Mouse (Mus musculus): ENCODE data around the gene Tubb3. TPM values are rescaled to one million over a fixed set of nuclear protein-coding genes. Genes with fewer than 3 reads are reported as not detected.

Tubb3 gene
- polyA plus RNA-seq, 1 experiment: 140 TPM

DNA sequence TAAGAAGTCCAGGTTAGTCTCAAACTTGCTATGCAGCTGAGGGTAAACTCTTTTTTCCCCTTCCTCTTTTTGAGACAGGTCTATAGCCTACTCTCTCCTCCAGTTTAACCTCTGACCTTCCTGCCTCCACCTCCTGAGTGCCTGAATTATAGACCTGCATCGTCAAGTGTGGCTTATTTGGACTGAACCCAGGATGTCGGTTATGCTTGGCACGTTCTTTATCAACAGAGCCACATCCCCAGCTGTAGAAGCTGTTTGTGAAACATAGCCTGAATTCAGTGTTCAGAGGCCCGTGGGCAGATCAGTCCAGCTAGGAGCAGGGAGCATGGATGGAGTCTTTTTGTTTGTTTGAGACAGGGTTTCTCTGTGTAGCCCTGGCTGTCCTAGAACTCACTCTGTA is 40.9 kb downstream of the Tubb3 start:
- no peaks in the 10 kb centered on the region for H3K27me3 ChIP-seq (ENCODE audit: control insufficient read depth, insufficient read depth, insufficient read length)
- H3K79me2 ChIP-seq (ENCODE audit: control insufficient read depth, insufficient read depth): no peaks in the 10 kb centered on the region
- TF ChIP-seq MYOG (IDR thresholded peaks at IDR 0.05; ENCODE audit: control insufficient read depth, extremely low read depth, insufficient read length): no peak
- no peak for TF ChIP-seq MYOD1 (IDR thresholded peaks at IDR 0.05; ENCODE audit: control insufficient read depth, insufficient read length, low read depth)
- TF ChIP-seq FOSL1 (IDR thresholded peaks at IDR 0.05; ENCODE audit: insufficient read depth, low read length, poor library complexity, severe bottlenecking): no peak
- no peak for TF ChIP-seq CEBPB (IDR thresholded peaks at IDR 0.05; ENCODE audit: low read depth)
- no peak for TF ChIP-seq MAX (IDR thresholded peaks at IDR 0.05)
- no peak for TF ChIP-seq USF1 (IDR thresholded peaks at IDR 0.05; ENCODE audit: low read depth)
- no peak for TF ChIP-seq CTCF (IDR thresholded peaks at IDR 0.05; ENCODE audit: control insufficient read depth, insufficient read depth, insufficient read length)
- H3K4me3 ChIP-seq (ENCODE audit: insufficient read depth, poor library complexity, severe bottlenecking): no peak overlapping the region
- H3K36me3 ChIP-seq (ENCODE audit: control insufficient read depth, insufficient read depth): peaks cover 11% of the 10 kb centered on the region
- H3K79me3 ChIP-seq (ENCODE audit: low read depth): no peaks in the 10 kb centered on the region
- H3ac ChIP-seq (ENCODE audit: control insufficient read depth, insufficient read length, low read depth): no peak overlapping the region

DNA sequence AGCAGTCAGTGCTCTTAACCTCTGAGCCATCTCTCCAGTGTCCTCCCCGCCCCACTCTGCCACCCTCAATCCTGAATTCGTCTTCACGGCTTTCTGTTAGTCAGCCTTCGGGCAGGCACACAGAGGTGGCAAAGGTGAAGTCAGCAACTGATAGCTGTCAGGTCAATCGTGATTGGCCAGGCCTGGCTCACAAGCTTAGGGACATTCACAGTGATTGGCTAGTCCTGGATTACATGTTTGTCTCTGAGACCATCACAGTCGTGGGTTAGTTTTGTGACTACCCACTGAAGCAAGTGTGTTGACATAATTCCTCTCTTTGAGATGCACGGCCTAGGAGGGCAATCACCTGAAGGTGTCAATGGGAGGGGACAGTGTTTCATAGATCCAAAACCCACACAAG is 42.1 kb downstream of the Tubb3 start:
- H3K36me3 ChIP-seq (ENCODE audit: control insufficient read depth, insufficient read depth): peaks cover 13% of the 10 kb centered on the region
- H3K27me3 ChIP-seq (ENCODE audit: control insufficient read depth, insufficient read depth, insufficient read length): no peaks in the 10 kb centered on the region

DNA sequence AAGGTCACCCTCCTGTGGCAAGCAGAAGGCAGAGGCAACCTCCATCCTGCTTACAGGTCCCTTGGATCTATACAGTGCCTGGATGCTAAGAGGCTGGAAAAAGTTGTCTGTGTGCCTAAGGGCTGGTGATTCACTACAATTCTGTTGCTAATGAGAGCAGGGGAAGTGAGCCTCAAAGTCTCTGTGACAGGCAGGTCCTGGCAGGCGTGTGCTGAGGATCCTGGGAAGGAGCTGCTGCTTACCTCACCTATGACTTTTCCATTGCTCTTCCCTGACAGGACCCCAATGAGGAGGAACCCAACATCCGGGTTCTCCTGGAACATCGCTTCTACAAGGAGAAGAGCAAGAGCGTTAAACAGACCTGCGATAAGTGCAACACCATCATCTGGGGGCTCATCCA is 42.7 kb downstream of the Tubb3 start:
- Histone ChIP-seq H3K4me3 (ENCODE audit: insufficient read depth, poor library complexity, severe bottlenecking) (no peak overlapping the region), H3K27me3 (ENCODE audit: control insufficient read depth, insufficient read depth, insufficient read length) (no peaks in the 10 kb centered on the region), H3K79me3 (ENCODE audit: low read depth) (no peaks in the 10 kb centered on the region), H3K36me3 (ENCODE audit: control insufficient read depth, insufficient read depth) (peaks cover 15% of the 10 kb centered on the region), H3K79me2 (ENCODE audit: control insufficient read depth, insufficient read depth) (no peaks in the 10 kb centered on the region), H3ac (ENCODE audit: control insufficient read depth, insufficient read length, low read depth) (no peak overlapping the region)
- TF ChIP-seq MYOD1 (IDR thresholded peaks at IDR 0.05; ENCODE audit: control insufficient read depth, insufficient read length, low read depth) (no peak), CEBPB (IDR thresholded peaks at IDR 0.05; ENCODE audit: low read depth) (no peak), MAX (IDR thresholded peaks at IDR 0.05) (no peak), CTCF (IDR thresholded peaks at IDR 0.05; ENCODE audit: control insufficient read depth, insufficient read depth, insufficient read length) (no peak), USF1 (IDR thresholded peaks at IDR 0.05; ENCODE audit: low read depth) (no peak), FOSL1 (IDR thresholded peaks at IDR 0.05; ENCODE audit: insufficient read depth, low read length, poor library complexity, severe bottlenecking) (no peak), MYOG (IDR thresholded peaks at IDR 0.05; ENCODE audit: control insufficient read depth, extremely low read depth, insufficient read length) (no peak)

More for the DNA sequence above, 42.1 kb downstream of the Tubb3 start:
- Histone ChIP-seq H3K4me3 (ENCODE audit: insufficient read depth, poor library complexity, severe bottlenecking) (no peak overlapping the region), H3K79me2 (ENCODE audit: control insufficient read depth, insufficient read depth) (no peaks in the 10 kb centered on the region), H3ac (ENCODE audit: control insufficient read depth, insufficient read length, low read depth) (no peak overlapping the region), H3K79me3 (ENCODE audit: low read depth) (no peaks in the 10 kb centered on the region)
- TF ChIP-seq FOSL1 (IDR thresholded peaks at IDR 0.05; ENCODE audit: insufficient read depth, low read length, poor library complexity, severe bottlenecking): no peak
- TF ChIP-seq CEBPB (IDR thresholded peaks at IDR 0.05; ENCODE audit: low read depth): no peak
- no peak for TF ChIP-seq MYOD1 (IDR thresholded peaks at IDR 0.05; ENCODE audit: control insufficient read depth, insufficient read length, low read depth)
- no peak for TF ChIP-seq USF1 (IDR thresholded peaks at IDR 0.05; ENCODE audit: low read depth)
- TF ChIP-seq CTCF (IDR thresholded peaks at IDR 0.05; ENCODE audit: control insufficient read depth, insufficient read depth, insufficient read length): no peak
- no peak for TF ChIP-seq MYOG (IDR thresholded peaks at IDR 0.05; ENCODE audit: control insufficient read depth, extremely low read depth, insufficient read length)
- no peak for TF ChIP-seq MAX (IDR thresholded peaks at IDR 0.05)

DNA sequence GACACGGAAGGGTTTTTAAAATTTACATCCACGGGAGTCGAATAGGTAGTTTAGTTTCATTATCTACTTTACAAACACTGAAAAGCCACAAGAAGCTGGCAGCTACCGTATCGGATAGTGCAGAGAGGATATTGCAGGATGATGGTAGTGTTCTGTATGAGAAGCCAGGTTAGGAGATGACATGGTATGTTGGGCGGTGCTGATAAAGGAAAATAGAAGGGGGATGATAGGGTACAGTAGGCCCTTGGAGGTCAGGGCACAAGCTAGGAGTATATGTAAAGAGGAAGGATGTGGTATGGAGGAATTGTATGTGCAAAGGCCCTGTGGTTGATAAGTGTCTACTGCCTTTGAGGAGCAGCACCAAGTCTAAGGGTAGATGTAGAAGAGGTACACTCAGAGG is 43.3 kb downstream of the Tubb3 start:
- H3K27me3 ChIP-seq (ENCODE audit: control insufficient read depth, insufficient read depth, insufficient read length): no peaks in the 10 kb centered on the region
- no peaks in the 10 kb centered on the region for H3K79me2 ChIP-seq (ENCODE audit: control insufficient read depth, insufficient read depth)
- no peaks in the 10 kb centered on the region for H3K79me3 ChIP-seq (ENCODE audit: low read depth)
- no peak overlapping the region for H3K4me3 ChIP-seq (ENCODE audit: insufficient read depth, poor library complexity, severe bottlenecking)
- no peak for TF ChIP-seq FOSL1 (IDR thresholded peaks at IDR 0.05; ENCODE audit: insufficient read depth, low read length, poor library complexity, severe bottlenecking)
- no peak for TF ChIP-seq CTCF (IDR thresholded peaks at IDR 0.05; ENCODE audit: control insufficient read depth, insufficient read depth, insufficient read length)
- TF ChIP-seq USF1 (IDR thresholded peaks at IDR 0.05; ENCODE audit: low read depth): no peak
- TF ChIP-seq MAX (IDR thresholded peaks at IDR 0.05): no peak
- TF ChIP-seq MYOD1 (IDR thresholded peaks at IDR 0.05; ENCODE audit: control insufficient read depth, insufficient read length, low read depth): no peak
- no peak for TF ChIP-seq MYOG (IDR thresholded peaks at IDR 0.05; ENCODE audit: control insufficient read depth, extremely low read depth, insufficient read length)
- TF ChIP-seq CEBPB (IDR thresholded peaks at IDR 0.05; ENCODE audit: low read depth): no peak
- H3ac ChIP-seq (ENCODE audit: control insufficient read depth, insufficient read length, low read depth): no peak overlapping the region
- peaks cover 15% of the 10 kb centered on the region for H3K36me3 ChIP-seq (ENCODE audit: control insufficient read depth, insufficient read depth)

DNA sequence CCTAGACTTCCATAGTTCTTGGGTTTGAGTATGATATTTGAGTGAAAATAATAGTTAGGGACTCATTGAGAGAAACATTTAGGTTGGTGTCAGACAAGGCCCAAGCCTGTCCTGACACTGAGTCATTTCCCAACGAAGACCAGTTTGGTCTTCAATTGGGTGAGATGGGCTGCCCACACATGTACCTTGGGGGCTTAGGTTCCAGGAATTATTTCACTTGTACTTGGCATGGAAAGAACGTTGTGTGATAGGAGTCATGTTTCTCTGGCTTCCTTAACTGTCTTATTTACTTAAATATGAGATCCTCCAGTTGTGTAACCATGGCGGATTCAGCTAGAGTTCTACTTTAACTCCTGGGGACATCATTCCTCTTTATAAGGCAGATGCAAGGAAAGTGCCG is 52.4 kb downstream of the Tubb3 start:
- Histone ChIP-seq H3K4me3 (ENCODE audit: insufficient read depth, poor library complexity, severe bottlenecking) (no peak overlapping the region), H3K79me3 (ENCODE audit: low read depth) (no peaks in the 10 kb centered on the region), H3K27me3 (ENCODE audit: control insufficient read depth, insufficient read depth, insufficient read length) (no peaks in the 10 kb centered on the region), H3K36me3 (ENCODE audit: control insufficient read depth, insufficient read depth) (no peaks in the 10 kb centered on the region), H3ac (ENCODE audit: control insufficient read depth, insufficient read length, low read depth) (no peak overlapping the region), H3K79me2 (ENCODE audit: control insufficient read depth, insufficient read depth) (no peaks in the 10 kb centered on the region)
- TF ChIP-seq MYOG (IDR thresholded peaks at IDR 0.05; ENCODE audit: control insufficient read depth, extremely low read depth, insufficient read length): no peak
- no peak for TF ChIP-seq CTCF (IDR thresholded peaks at IDR 0.05; ENCODE audit: control insufficient read depth, insufficient read depth, insufficient read length)
- TF ChIP-seq CEBPB (IDR thresholded peaks at IDR 0.05; ENCODE audit: low read depth): no peak
- TF ChIP-seq USF1 (IDR thresholded peaks at IDR 0.05; ENCODE audit: low read depth): no peak
- TF ChIP-seq MYOD1 (IDR thresholded peaks at IDR 0.05; ENCODE audit: control insufficient read depth, insufficient read length, low read depth): no peak
- no peak for TF ChIP-seq FOSL1 (IDR thresholded peaks at IDR 0.05; ENCODE audit: insufficient read depth, low read length, poor library complexity, severe bottlenecking)
- no peak for TF ChIP-seq MAX (IDR thresholded peaks at IDR 0.05)

DNA sequence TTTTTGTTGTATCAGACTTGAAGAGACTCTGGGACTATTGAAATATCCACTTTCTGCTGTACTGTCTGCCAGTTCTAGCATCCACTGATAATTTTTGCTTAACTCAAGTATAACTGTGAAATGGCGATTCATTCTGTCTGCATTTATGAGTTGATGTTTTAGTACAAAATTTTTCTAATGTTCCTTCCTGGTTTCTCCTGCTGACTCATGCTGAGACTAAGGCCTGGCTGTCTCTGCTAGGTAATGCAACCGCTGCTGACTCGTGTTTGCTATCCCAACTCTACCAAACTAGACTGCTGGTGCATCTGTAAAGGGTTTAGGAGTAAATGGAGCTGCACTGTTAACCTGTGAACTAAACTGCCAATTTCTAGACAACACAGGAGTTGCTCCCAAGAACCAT is 56.3 kb downstream of the Tubb3 start:
- H3K27me3 ChIP-seq (ENCODE audit: control insufficient read depth, insufficient read depth, insufficient read length): no peaks in the 10 kb centered on the region
- no peak for TF ChIP-seq MYOD1 (IDR thresholded peaks at IDR 0.05; ENCODE audit: control insufficient read depth, insufficient read length, low read depth)
- TF ChIP-seq MYOG (IDR thresholded peaks at IDR 0.05; ENCODE audit: control insufficient read depth, extremely low read depth, insufficient read length): no peak
- TF ChIP-seq FOSL1 (IDR thresholded peaks at IDR 0.05; ENCODE audit: insufficient read depth, low read length, poor library complexity, severe bottlenecking): no peak
- no peak for TF ChIP-seq CTCF (IDR thresholded peaks at IDR 0.05; ENCODE audit: control insufficient read depth, insufficient read depth, insufficient read length)
- no peak for TF ChIP-seq CEBPB (IDR thresholded peaks at IDR 0.05; ENCODE audit: low read depth)
- TF ChIP-seq MAX (IDR thresholded peaks at IDR 0.05): no peak
- no peak overlapping the region for H3ac ChIP-seq (ENCODE audit: control insufficient read depth, insufficient read length, low read depth)
- no peaks in the 10 kb centered on the region for H3K79me3 ChIP-seq (ENCODE audit: low read depth)
- H3K4me3 ChIP-seq (ENCODE audit: insufficient read depth, poor library complexity, severe bottlenecking): no peak overlapping the region
- no peaks in the 10 kb centered on the region for H3K79me2 ChIP-seq (ENCODE audit: control insufficient read depth, insufficient read depth)
- H3K36me3 ChIP-seq (ENCODE audit: control insufficient read depth, insufficient read depth): no peaks in the 10 kb centered on the region

All from C2C12 (cell line).